Mouse (Mus musculus) forebrain, embryonic 12.5 days (tissue): ENCODE measurements at regions not wholly inside any gene's neighbourhood (a gene's known extent, or its start where the extent isn't known, plus 50 kb on each side); places are given as distances from the start of the nearest gene placed in this dataset.

Experiments used
- ATAC-seq: fragments of 200-750 bp; cut with Nextera tagmentation; 2 replicates; pipeline ENCODE4 v1.8.0; 2017; ENCODE audit warnings: moderate TSS enrichment; ENCODE audit not compliant: low FRiP score
- H3K27ac ChIP-seq: fragments of 300-500 bp; sonication (generic); 2 replicates; pipeline ENCODE4 v1.5.1; 2016; ENCODE audit warnings: mild to moderate bottlenecking
- H3K27me3 ChIP-seq: fragments of 300-500 bp; sonication (generic); 2 replicates; pipeline ENCODE4 v1.6.1; 2016; ENCODE audit warnings: mild to moderate bottlenecking
- H3K36me3 ChIP-seq: fragments of 300-500 bp; sonication (generic); replicated peaks from 2 replicates; pipeline ENCODE4 v1.6.1; 2016; ENCODE audit warnings: mild to moderate bottlenecking
- H3K4me1 ChIP-seq: fragments of 300-500 bp; sonication (generic); 2 replicates; pipeline ENCODE4 v1.6.1; 2016
- H3K4me2 ChIP-seq: fragments of 300-500 bp; sonication (generic); 2 replicates; pipeline ENCODE4 v1.6.1; 2016; ENCODE audit warnings: mild to moderate bottlenecking, moderate library complexity
- H3K4me3 ChIP-seq: fragments of 300-500 bp; sonication (generic); replicated peaks from 2 replicates; pipeline ENCODE4 v1.5.1; 2016; ENCODE audit warnings: mild to moderate bottlenecking
- H3K9ac ChIP-seq: fragments of 300-500 bp; sonication (generic); 2 replicates; pipeline ENCODE4 v1.6.1; 2016; ENCODE audit warnings: mild to moderate bottlenecking
- H3K9me3 ChIP-seq: fragments of 300-500 bp; sonication (generic); 2 replicates; pipeline ENCODE4 v1.6.1; 2016
- WGBS: fragments of 180-500 bp; shearing (Covaris S2); methylation state at CpG from one replicate; pipeline ENCODE4 v1.1.7; 2016; 5-methylcytosine and 5-hydroxymethylcytosine counted together

DNA sequence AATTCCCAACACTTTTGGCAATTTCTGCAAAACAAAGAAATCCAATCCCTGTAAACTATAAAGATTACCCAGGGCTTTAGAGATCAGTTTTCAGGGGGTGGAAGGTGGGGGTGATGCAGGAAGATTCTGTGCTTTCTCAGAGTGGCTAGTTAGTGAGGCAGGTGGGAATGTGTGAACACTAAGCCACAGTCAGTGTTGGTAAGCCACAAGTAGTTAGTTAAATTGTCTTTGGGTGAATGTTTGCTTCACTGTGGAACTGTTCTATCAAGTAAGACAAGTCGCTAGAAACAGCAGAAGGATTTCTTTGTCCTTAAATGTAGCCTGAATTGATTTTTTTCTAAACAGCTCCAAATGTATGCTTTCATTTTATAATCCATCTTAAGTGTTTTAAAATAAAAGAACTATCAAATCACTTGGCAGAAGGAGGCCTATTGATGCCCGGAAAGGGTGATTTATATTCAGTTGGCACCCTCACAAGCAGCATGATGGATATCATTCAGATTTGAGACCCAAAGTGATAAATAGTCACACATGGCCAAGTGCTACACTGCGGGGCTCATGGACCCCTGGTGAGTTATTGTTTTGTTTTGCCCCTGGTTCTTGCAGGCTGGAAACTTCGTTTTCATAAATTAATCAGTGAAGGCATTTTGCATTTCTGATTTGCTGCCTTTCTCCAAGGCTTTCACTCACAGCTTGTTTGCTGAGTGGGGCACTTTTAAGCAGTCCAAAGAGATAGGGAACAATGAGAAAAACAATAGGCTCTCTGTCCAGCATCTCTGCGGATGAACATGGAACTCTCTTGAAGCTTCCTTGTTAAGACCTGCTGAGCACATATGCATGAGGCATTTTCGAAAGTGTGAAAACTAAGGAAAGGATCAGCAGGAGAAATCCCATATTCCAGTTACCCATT is 325.4 kb downstream of the 4933405O20Rik start:
- H3K4me2 ChIP-seq = no peak overlapping the region
- H3K27me3 ChIP-seq = no peaks in the 10 kb centered on the region
- ATAC-seq = peak; percentile 60
- no peaks in the 10 kb centered on the region for H3K9me3 ChIP-seq
- H3K4me3 ChIP-seq = no peak overlapping the region
- H3K27ac ChIP-seq = no peak overlapping the region
- WGBS = 16% methylated on average over 6 of the region's 6 CpGs
- no peak overlapping the region for H3K9ac ChIP-seq
- H3K4me1 ChIP-seq = peaks cover 14% of the 10 kb centered on the region
- no peaks in the 10 kb centered on the region for H3K36me3 ChIP-seq

DNA sequence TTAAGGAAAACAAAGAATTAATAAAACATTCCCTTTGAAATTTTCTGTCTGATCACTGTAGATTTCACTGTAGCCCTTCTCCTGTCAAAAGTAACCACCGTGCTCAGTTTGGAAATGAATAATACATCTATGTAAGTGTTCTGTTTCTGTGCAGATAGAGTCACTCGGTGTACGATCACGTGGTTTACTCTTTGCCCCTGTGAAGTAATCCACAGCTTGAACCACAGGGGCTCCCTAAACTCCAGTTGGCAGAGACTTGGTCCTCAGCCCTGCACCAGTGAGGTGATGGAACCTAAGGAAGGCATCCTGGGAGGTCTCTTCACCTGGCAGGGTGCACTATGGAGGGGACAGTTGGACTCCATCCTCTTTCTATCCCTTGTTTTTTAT is 326.0 kb downstream of the 4933405O20Rik start:
- peaks cover 14% of the 10 kb centered on the region for H3K4me1 ChIP-seq
- H3K4me3 ChIP-seq = no peak overlapping the region
- no peak overlapping the region for H3K9ac ChIP-seq
- no peaks in the 10 kb centered on the region for H3K27me3 ChIP-seq
- WGBS = 54% methylated on average over 4 of the region's 4 CpGs
- H3K4me2 ChIP-seq = no peak overlapping the region
- H3K9me3 ChIP-seq = no peaks in the 10 kb centered on the region
- H3K27ac ChIP-seq = no peak overlapping the region
- H3K36me3 ChIP-seq = no peaks in the 10 kb centered on the region
- peak; percentile 60; the same call in 1 of the 2 replicates for ATAC-seq
